Mouse (Mus musculus): ENCODE measurements at regions not wholly inside any gene's neighbourhood (a gene's known extent, or its start where the extent isn't known, plus 50 kb on each side); places are given as distances from the start of the nearest gene placed in this dataset.

DNA sequence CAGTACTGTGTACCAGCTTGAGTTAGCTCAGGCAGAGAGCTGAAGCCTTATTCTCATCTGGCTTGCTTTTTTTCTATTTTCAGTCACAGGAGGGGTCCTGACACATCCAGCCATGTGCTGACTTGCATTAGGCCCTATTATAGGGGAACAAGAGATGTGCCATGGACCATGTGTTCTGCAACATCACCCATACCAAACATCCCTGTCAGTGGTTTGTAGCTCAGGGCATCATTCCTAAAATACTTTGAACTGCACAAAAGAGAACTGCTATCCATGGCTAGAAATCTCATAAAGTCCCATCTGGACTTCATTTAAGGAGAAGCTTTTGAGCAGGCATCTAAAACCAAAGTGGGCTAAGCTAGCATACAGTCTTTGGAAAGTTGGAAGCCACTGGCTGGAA, 304.1 kb downstream of the Sec16b start:
- no peak for TF ChIP-seq CTCF (IDR thresholded peaks at IDR 0.05; ENCODE audit: low read depth)
- no peak for TF ChIP-seq EP300 (optimal IDR thresholded peaks at IDR 0.05)
